Mouse (Mus musculus): ENCODE measurements around the gene Fam170b. TPM values are rescaled to one million over a fixed set of nuclear protein-coding genes. Genes with fewer than 3 reads are reported as not detected.

Fam170b gene
- total RNA-seq, 2 experiments from 2014 or later: not detected

DNA sequence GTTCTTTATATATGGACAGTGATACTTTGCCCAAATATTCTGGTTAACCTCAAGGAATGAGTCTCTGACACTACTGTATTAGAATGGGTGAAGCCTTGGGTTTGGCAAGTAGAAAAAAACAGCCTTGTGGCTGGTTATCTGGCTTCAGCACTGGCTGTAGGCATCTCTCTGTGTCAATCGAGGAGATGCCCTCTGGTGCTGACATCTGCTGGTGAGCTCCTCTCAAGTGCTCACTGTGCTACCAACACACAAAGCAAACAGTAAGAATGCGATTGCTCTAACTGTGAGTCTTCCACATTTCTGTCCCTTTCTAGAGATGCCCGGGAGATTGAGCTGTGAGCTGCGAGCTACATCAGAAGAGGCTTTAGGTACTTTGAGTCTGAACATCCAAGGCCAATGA is 17.2 kb upstream of the Fam170b start:
- Histone ChIP-seq H3K27ac (no peak overlapping the region), H3K4me3 (no peak overlapping the region)
- no peak for DNase-seq (ENCODE audit: low spot score in 2 of 2)
- peak; percentile 41 for TF ChIP-seq CTCF (conservative IDR thresholded peaks at IDR 0.05)

DNA sequence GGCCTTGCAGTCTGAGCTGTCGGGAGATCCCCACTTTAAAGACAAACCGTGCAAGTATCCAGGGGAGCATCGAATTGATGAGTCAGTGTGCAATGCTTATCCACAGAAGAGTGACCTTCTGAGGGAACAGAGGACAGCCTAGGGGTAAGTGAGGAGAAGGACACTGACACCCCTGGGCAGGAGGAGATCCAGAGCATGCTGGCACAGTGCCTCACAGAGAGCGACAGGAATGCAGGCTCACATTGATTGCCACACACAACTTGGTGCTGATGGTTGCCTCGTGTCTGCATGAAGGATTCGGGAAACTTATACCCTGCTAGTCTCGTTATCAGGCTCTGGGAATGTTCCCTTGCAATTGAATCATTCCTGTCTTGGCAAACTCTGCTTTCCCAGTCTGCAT is 16.5 kb upstream of the Fam170b start:
- no peak for TF ChIP-seq CTCF (conservative IDR thresholded peaks at IDR 0.05)
- no peak overlapping the region for H3K4me3 ChIP-seq
- DNase-seq (ENCODE audit: low spot score in 2 of 2): no peak
- no peak overlapping the region for H3K27ac ChIP-seq

DNA sequence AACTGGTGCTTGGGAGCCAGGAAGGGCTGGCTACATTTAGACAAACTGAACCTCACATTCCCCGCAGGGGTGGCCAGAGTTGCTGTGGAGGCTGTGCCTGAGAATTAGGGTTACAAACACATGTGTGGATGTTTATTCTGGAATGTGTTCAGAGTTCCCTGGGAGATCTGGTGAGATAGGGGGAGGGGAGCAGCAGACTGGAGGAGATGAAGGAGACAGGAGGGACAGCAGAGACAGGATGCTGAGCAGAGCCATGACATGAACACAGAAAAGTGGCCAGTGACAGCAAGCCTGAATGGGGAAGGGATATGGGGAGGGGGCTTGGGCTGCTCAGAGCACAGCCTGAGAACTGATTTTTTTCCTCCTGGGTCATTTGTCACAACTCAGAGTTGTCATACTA is 14.5 kb upstream of the Fam170b start:
- no peak for TF ChIP-seq CTCF (conservative IDR thresholded peaks at IDR 0.05)
- Histone ChIP-seq H3K4me3 (no peak overlapping the region), H3K27ac (no peak overlapping the region)
- no peak for DNase-seq (ENCODE audit: low spot score in 2 of 2)

DNA sequence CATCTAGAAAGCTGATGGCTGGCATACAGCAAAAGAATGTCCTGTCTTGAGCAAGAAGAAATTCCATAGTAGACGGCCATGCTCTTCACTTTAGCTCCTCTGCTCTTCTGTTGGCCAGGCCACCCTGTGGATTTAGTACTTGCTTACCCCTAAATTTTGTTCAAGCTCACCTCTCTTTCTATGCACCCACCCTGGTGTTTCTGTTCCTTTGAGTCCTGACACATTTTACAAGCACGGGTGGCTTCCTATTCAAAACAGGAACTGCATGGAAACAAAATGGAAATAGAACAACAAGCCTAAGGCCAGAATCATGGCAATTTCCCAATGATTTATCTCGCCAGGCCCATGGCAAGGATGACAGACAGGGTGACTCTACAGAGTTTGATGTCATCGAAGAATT is 10.9 kb upstream of the Fam170b start:
- TF ChIP-seq CTCF (conservative IDR thresholded peaks at IDR 0.05): no peak
- Histone ChIP-seq H3K4me3 (no peak overlapping the region), H3K27ac (no peak overlapping the region)
- DNase-seq (ENCODE audit: low spot score in 2 of 2): no peak

- TF ChIP-seq CTCF (conservative IDR thresholded peaks at IDR 0.05): no peak
- no peak for DNase-seq (ENCODE audit: low spot score in 2 of 2)
- Histone ChIP-seq H3K27ac (no peak overlapping the region), H3K4me3 (no peak overlapping the region)
Observed at GRCm38 (mm10) chr14:32823861-32824260, 9.9 kb upstream of the Fam170b start.

DNA sequence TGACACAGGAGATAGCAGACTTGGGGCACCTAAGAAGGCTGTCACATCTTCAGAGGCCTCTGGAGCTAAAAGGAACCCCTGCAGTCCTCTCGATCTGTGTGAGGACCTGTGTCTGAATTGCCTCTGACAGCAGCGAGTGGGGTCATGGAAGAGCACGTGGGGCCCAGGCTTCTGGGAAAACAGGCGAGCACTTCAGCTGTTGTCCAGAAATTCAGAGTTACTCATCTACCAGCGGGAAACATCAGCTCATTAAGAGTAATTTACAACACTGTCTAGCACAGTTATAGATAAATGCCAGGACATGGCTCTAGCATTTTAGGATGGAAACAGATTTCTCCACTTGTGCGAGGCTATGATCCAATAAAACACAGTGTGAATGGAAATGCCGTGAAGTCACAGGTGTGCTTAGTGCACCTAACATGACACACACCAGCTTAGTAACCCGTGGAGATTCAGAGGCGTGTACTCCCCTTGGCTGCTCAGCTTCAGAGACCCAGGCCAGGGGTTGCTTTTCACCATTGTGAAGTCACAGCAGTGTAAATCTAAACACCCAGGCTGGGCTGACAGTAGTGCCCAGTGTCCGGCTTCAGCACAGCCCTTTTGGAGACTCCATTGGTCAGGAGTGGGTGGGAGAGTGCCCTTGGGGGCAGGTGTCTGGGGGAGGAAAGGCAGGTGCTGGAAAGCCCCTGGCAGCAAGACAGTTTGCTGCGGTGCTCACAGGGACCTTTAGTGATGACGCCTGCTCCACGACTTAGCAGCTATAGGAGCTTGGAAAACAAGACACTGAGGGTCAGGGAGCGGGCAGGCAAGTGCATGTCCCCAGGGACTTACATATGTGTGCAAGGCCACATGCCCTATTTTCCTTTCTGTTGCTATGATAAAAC is 9.3 kb upstream of the Fam170b start:
- no peak overlapping the region for H3K4me3 ChIP-seq
- H3K27ac ChIP-seq: no peak overlapping the region
- no peak for DNase-seq (ENCODE audit: low spot score in 2 of 2)
- TF ChIP-seq CTCF (conservative IDR thresholded peaks at IDR 0.05): no peak

GRCm38 (mm10) chr14:32825426-32826032 is 8.2 kb upstream of the Fam170b start:
- TF ChIP-seq CTCF (conservative IDR thresholded peaks at IDR 0.05): no peak
- no peak overlapping the region for H3K4me3 ChIP-seq
- no peak overlapping the region for H3K27ac ChIP-seq
- no peak for DNase-seq (ENCODE audit: low spot score in 2 of 2)

DNA sequence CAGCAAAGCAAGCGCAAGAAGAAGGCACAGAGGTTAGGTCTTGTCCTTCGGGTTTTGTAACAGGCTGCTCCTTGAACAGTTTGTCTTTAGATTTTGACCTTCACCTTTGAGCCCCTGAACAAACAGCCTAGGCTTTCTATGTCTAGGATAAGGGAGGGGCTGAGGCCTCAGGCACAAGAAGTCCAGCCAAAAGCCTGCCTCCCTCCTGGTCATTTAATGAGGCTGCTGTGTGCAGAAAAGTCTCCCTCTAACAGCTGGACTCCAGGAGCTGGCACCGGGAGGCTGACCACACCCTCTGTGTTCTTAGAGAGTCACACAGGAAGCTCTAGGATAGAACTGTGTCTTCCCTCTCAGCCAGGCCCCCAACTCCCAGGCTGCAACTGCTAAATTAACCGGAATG is 6.6 kb upstream of the Fam170b start:
- H3K4me3 ChIP-seq: no peak overlapping the region
- TF ChIP-seq CTCF (conservative IDR thresholded peaks at IDR 0.05): no peak
- DNase-seq (ENCODE audit: low spot score in 2 of 2): no peak
- H3K27ac ChIP-seq: no peak overlapping the region

DNA sequence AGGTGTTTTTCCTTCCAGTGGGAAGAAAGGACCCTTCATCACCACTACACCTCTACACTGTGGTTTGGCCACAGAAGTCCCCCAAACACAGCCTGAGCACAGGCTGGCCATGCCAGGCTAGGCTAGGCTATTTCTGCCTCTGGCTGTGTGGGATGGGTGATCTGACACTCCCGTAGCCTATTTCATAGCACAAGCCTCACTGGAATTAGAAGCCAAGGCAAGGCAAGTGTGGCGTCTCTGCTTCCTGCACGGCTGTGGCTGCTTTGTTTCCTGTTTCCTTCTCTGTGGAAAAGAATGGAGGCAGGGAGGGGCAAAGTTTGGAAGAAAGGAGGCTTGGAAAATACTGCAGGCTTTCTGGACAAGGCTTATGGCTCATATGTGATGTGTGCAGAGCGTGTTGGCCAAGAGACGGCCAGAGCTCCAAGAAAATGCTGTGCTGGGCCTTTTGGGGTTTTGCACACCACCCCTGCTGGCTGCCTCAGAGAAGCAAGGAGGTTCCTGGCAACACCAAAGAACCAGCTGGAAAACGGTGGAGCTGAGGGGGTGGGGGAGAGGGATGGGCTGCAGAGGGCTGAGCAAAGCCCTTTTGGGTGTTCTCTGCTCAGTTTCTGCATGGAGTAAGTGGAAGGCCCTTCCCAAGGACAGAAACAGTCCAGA is 5.6 kb upstream of the Fam170b start:
- peak overlapping the region; percentile 28; the same call in 1 of the 2 replicates for H3K27ac ChIP-seq
- H3K4me3 ChIP-seq: no peak overlapping the region
- DNase-seq (ENCODE audit: low spot score in 2 of 2): peak; percentile 17 to 21
- TF ChIP-seq CTCF (conservative IDR thresholded peaks at IDR 0.05): no peak; the same call in 1 of the 2 replicates

DNA sequence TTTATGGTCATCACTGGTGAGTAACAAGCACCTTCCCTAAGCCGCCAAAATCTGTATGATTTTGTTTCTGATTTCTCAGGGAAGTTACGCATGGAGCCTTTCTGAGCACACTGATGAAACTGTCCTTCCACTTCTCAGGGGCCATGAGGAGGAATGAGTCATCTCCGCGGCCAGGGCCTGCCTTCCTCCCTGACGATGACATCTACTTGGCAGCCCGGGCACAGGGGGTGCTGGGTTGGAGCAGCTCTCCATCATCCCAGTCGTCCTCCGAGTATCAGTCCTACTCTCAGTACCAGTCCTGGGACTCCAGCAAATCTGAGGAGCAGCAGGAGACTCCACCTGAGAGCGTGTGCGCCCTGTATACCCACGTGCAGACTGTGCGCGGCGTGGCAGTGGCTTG is 1.4 kb downstream of the Fam170b start:
- no peak for DNase-seq (ENCODE audit: low spot score in 2 of 2)
- Histone ChIP-seq H3K27ac (no peak overlapping the region), H3K4me3 (no peak overlapping the region)
- TF ChIP-seq CTCF (conservative IDR thresholded peaks at IDR 0.05): no peak

- H3K4me3 ChIP-seq: no peak overlapping the region
- TF ChIP-seq CTCF (conservative IDR thresholded peaks at IDR 0.05): no peak
Observed at GRCm38 (mm10) chr14:32835596-32835995, 1.8 kb downstream of the Fam170b start.

DNA sequence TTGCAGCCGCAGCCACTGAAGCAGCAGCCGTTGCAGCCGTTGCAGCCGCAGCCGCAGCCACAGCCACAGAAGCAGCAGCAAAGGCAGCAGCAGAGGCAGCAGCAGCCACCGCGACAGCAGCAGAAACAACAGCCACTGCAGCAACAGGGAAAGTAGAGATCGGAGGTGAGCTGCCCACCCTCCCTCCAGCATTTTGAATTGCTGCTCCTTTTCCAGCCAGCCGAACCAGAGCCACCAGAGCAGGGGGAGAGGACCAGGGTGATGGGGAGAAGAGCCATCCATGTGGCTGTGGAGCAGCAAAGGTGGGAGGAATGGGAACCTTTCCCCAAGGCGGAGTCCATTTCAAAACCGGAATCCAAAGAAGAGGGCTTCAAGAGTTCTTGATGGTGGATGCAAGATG is 2.4 kb downstream of the Fam170b start:
- no peak for DNase-seq (ENCODE audit: low spot score in 2 of 2)
- no peak overlapping the region for H3K27ac ChIP-seq
- no peak for TF ChIP-seq CTCF (conservative IDR thresholded peaks at IDR 0.05)
- no peak overlapping the region for H3K4me3 ChIP-seq

More at GRCm38 (mm10) chr14:32835596-32835995, 1.8 kb downstream of the Fam170b start:
- DNase-seq (ENCODE audit: low spot score in 2 of 2): no peak
- H3K27ac ChIP-seq: no peak overlapping the region

DNA sequence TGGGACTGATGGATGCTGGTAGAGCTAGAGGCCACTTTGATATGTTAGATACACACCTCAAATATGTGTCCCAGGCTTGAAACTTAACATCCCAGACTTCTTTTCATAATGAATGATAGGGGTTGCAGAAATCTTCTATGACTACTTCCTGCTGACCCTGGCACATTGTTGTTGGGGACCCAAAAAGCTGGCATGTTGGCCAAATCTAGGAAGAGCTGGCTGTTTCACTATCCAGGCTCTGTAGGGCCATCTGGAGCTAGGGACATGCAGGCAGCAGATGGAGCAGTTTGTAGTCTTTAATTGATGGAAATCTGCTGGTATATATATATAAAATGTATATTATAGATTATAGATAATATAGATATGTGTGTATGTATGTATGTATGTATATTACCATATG is 8.3 kb downstream of the Fam170b start:
- Histone ChIP-seq H3K27ac (no peak overlapping the region), H3K4me3 (no peak overlapping the region)
- TF ChIP-seq CTCF (conservative IDR thresholded peaks at IDR 0.05): no peak
- no peak for DNase-seq (ENCODE audit: low spot score in 2 of 2)
